Mouse (Mus musculus) MEL (cell line): ENCODE results near the gene Med1. TPM values are rescaled to one million over a fixed set of nuclear protein-coding genes. Genes with fewer than 3 reads are reported as not detected.

Source experiments
- DNase-seq: peaks from one replicate; pipeline ENCODE4 v3.0.0; 2011; ENCODE audit warnings: low read depth, low spot score
- H3K27ac ChIP-seq: 2 replicates; pipeline ENCODE4 v1.5.1; 2012; ENCODE audit warnings: low read depth, mild to moderate bottlenecking, control low read depth, low read length, moderate library complexity; ENCODE audit not compliant: control insufficient read depth
- H3K27me3 ChIP-seq, 2 experiments: fragments of 150-350 bp in 1 of 2; sonication (generic) in 1 of 2; 2 replicates each; pipeline ENCODE4 v1.6.1; 2012; ENCODE audit warnings: low read length in 2 of 2, mild to moderate bottlenecking in 2 of 2, improper control_type of control experiment in 1 of 2, moderate library complexity in 1 of 2; ENCODE audit not compliant: insufficient read depth in 2 of 2, control insufficient read depth in 1 of 2
- H3K36me3 ChIP-seq, 2 experiments: 2 replicates each; pipeline ENCODE4 v1.6.1; 2012 to 2014; ENCODE audit warnings: low read length in 2 of 2, improper control_type of control experiment in 1 of 2, inconsistent platforms in 1 of 2, mild to moderate bottlenecking in 1 of 2; ENCODE audit not compliant: insufficient read depth in 2 of 2, control insufficient read depth in 1 of 2
- H3K4me1 ChIP-seq, 2 experiments: fragments of 150-350 bp in 1 of 2; sonication (generic) in 1 of 2; 2 replicates each; pipeline ENCODE4 v1.6.1; 2012; ENCODE audit warnings: low read length in 2 of 2, improper control_type of control experiment in 1 of 2, mild to moderate bottlenecking in 1 of 2; ENCODE audit not compliant: insufficient read depth in 2 of 2, control insufficient read depth in 1 of 2
- H3K4me3 ChIP-seq, 2 experiments: fragments of 150-350 bp in 1 of 2; sonication (generic) in 1 of 2; 2 replicates each; pipeline ENCODE4 v1.5.1; 2012; ENCODE audit warnings: low read depth in 2 of 2, low read length in 2 of 2, mild to moderate bottlenecking in 2 of 2, moderate library complexity in 2 of 2, control low read depth in 1 of 2, improper control_type of control experiment in 1 of 2; ENCODE audit not compliant: control insufficient read depth in 1 of 2, insufficient read depth in 1 of 2
- H3K79me2 ChIP-seq: 2 replicates; pipeline ENCODE4 v1.6.1; 2012; ENCODE audit warnings: mild to moderate bottlenecking, low read length, moderate library complexity; ENCODE audit not compliant: control insufficient read depth, poor library complexity, insufficient read depth
- H3K9ac ChIP-seq: 2 replicates; pipeline ENCODE4 v1.6.1; 2012; ENCODE audit warnings: low read depth, mild to moderate bottlenecking, control low read depth, low read length, moderate library complexity; ENCODE audit not compliant: control insufficient read depth, poor library complexity, severe bottlenecking
- H3K9me3 ChIP-seq: fragments of 150-350 bp; sonication (generic); replicated peaks from 2 replicates; pipeline ENCODE4 v1.6.1; 2012; ENCODE audit warnings: mild to moderate bottlenecking, low read length, improper control_type of control experiment, moderate library complexity; ENCODE audit not compliant: insufficient read depth
- BHLHE40 ChIP-seq: IDR thresholded peaks from 2 replicates; pipeline ENCODE4 v1.6.1; 2012; ENCODE audit warnings: low read depth, mild to moderate bottlenecking, inconsistent platforms, low read length, improper control_type of control experiment, borderline replicate concordance
- CHD1 ChIP-seq: IDR thresholded peaks from 2 replicates; pipeline ENCODE4 v1.6.1; 2012; ENCODE audit warnings: low read depth, mild to moderate bottlenecking, inconsistent platforms, low read length, improper control_type of control experiment
- CHD2 ChIP-seq: IDR thresholded peaks from 2 replicates; pipeline ENCODE4 v1.6.1; 2011; ENCODE audit warnings: low read length, improper control_type of control experiment
- CTCF ChIP-seq, 3 experiments: IDR thresholded peaks in 2 of 3; conservative IDR thresholded peaks in 1 of 3; 2 replicates each; pipeline ENCODE4 v1.5.1; 2011 to 2012; ENCODE audit warnings: low read length in 3 of 3, low read depth in 2 of 3, mild to moderate bottlenecking in 2 of 3, improper control_type of control experiment in 1 of 3, inconsistent platforms in 1 of 3, mixed read lengths in 1 of 3, moderate library complexity in 1 of 3; ENCODE audit not compliant: control insufficient read depth in 1 of 3, insufficient read depth in 1 of 3, poor library complexity in 1 of 3, severe bottlenecking in 1 of 3
- ELF1 ChIP-seq: IDR thresholded peaks from 2 replicates; pipeline ENCODE4 v1.6.1; 2014; ENCODE audit warnings: low read depth, mild to moderate bottlenecking, inconsistent platforms, low read length, improper control_type of control experiment, moderate library complexity
- EP300 ChIP-seq, 2 experiments: IDR thresholded peaks; 2 replicates each; pipeline ENCODE4 v1.6.1; 2011; ENCODE audit warnings: improper control_type of control experiment in 2 of 2, low read length in 2 of 2, low read depth in 1 of 2, mild to moderate bottlenecking in 1 of 2
- ETS1 ChIP-seq: IDR thresholded peaks from 2 replicates; pipeline ENCODE4 v1.6.1; 2012; ENCODE audit warnings: low read depth, mild to moderate bottlenecking, inconsistent platforms, low read length, improper control_type of control experiment, moderate library complexity
- GABPA ChIP-seq: IDR thresholded peaks from 2 replicates; pipeline ENCODE4 v1.6.1; 2012; ENCODE audit warnings: low read depth, mild to moderate bottlenecking, inconsistent platforms, low read length, improper control_type of control experiment, moderate library complexity
- GATA1 ChIP-seq: IDR thresholded peaks from 2 replicates; pipeline ENCODE4 v1.6.1; 2011; ENCODE audit warnings: low read depth, low read length, improper control_type of control experiment
- HCFC1 ChIP-seq: IDR thresholded peaks from 2 replicates; pipeline ENCODE4 v1.6.1; 2012; ENCODE audit warnings: low read depth, mild to moderate bottlenecking, inconsistent platforms, low read length, improper control_type of control experiment, moderate library complexity
- JUND ChIP-seq: IDR thresholded peaks from 2 replicates; pipeline ENCODE4 v1.6.1; 2011; ENCODE audit warnings: low read depth, mild to moderate bottlenecking, improper control_type of control experiment, low read length
- KAT2A ChIP-seq: conservative IDR thresholded peaks from 2 replicates; pipeline ENCODE4 v1.6.1; 2012; ENCODE audit warnings: low read depth, low read length, improper control_type of control experiment, inconsistent platforms
- MAFK ChIP-seq: IDR thresholded peaks from 2 replicates; pipeline ENCODE4 v1.6.1; 2011; ENCODE audit warnings: low read depth, mild to moderate bottlenecking, low read length, improper control_type of control experiment, borderline replicate concordance
- MAX ChIP-seq: IDR thresholded peaks from 2 replicates; pipeline ENCODE4 v1.6.1; 2011; ENCODE audit warnings: low read length, improper control_type of control experiment
- MAZ ChIP-seq: IDR thresholded peaks from 2 replicates; pipeline ENCODE4 v1.6.1; 2012; ENCODE audit warnings: low read depth, mild to moderate bottlenecking, inconsistent platforms, low read length, improper control_type of control experiment
- MEF2A ChIP-seq: IDR thresholded peaks from 2 replicates; pipeline ENCODE4 v1.6.1; 2014; ENCODE audit warnings: low read depth, mild to moderate bottlenecking, inconsistent platforms, low read length, improper control_type of control experiment; ENCODE audit not compliant: poor library complexity, insufficient replicate concordance, severe bottlenecking; ENCODE audit errors: extremely low read depth
- MXI1 ChIP-seq: IDR thresholded peaks from 2 replicates; pipeline ENCODE4 v1.6.1; 2011; ENCODE audit warnings: mild to moderate bottlenecking, low read depth, low read length, improper control_type of control experiment
- MYB ChIP-seq: IDR thresholded peaks from 2 replicates; pipeline ENCODE4 v1.6.1; 2011; ENCODE audit warnings: mild to moderate bottlenecking, low read depth, low read length, improper control_type of control experiment
- MYC ChIP-seq: IDR thresholded peaks from 2 replicates; pipeline ENCODE4 v1.6.1; 2011; ENCODE audit warnings: low read depth, mild to moderate bottlenecking, low read length, improper control_type of control experiment, moderate library complexity
- NELFE ChIP-seq: IDR thresholded peaks from 2 replicates; pipeline ENCODE4 v1.6.1; 2011; ENCODE audit warnings: low read depth, low read length, improper control_type of control experiment
- NRF1 ChIP-seq: IDR thresholded peaks from 2 replicates; pipeline ENCODE4 v1.6.1; 2014; ENCODE audit warnings: low read depth, mild to moderate bottlenecking, inconsistent platforms, low read length, improper control_type of control experiment, moderate library complexity; ENCODE audit not compliant: poor library complexity, insufficient read depth, severe bottlenecking
- POLR2A ChIP-seq, 2 experiments: IDR thresholded peaks; 2 replicates each; pipeline ENCODE4 v1.6.1; 2011 to 2012; ENCODE audit warnings: low read length in 2 of 2, mild to moderate bottlenecking in 2 of 2, control low read depth in 1 of 2, improper control_type of control experiment in 1 of 2, low read depth in 1 of 2, moderate library complexity in 1 of 2; ENCODE audit not compliant: control insufficient read depth in 1 of 2, insufficient read depth in 1 of 2, poor library complexity in 1 of 2
- POLR2AphosphoS2 ChIP-seq: IDR thresholded peaks from 2 replicates; pipeline ENCODE4 v1.6.1; 2011; ENCODE audit warnings: low read length, improper control_type of control experiment
- POLR2AphosphoS5 ChIP-seq: IDR thresholded peaks from 2 replicates; pipeline ENCODE4 v1.6.1; 2012; ENCODE audit warnings: low read depth, borderline replicate concordance, mild to moderate bottlenecking, inconsistent platforms, low read length, moderate library complexity, mixed read lengths
- RAD21 ChIP-seq: IDR thresholded peaks from 2 replicates; pipeline ENCODE4 v1.6.1; 2011; ENCODE audit warnings: mild to moderate bottlenecking, low read depth, low read length, improper control_type of control experiment
- RCOR1 ChIP-seq: IDR thresholded peaks from 2 replicates; pipeline ENCODE4 v1.6.1; 2012; ENCODE audit warnings: low read depth, mild to moderate bottlenecking, inconsistent platforms, low read length, improper control_type of control experiment
- SIN3A ChIP-seq: IDR thresholded peaks from 2 replicates; pipeline ENCODE4 v1.6.1; 2012; ENCODE audit warnings: low read length, improper control_type of control experiment, inconsistent platforms
- SMC3 ChIP-seq: IDR thresholded peaks from 2 replicates; pipeline ENCODE4 v1.6.1; 2011; ENCODE audit warnings: low read depth, low read length, improper control_type of control experiment
- TAL1 ChIP-seq: IDR thresholded peaks from 2 replicates; pipeline ENCODE4 v1.6.1; 2012; ENCODE audit warnings: mild to moderate bottlenecking, inconsistent platforms, low read length, moderate library complexity, mixed read lengths
- TBP ChIP-seq: IDR thresholded peaks from 2 replicates; pipeline ENCODE4 v1.8.0; 2011; ENCODE audit warnings: low read depth, low read length, improper control_type of control experiment
- TCF12 ChIP-seq: IDR thresholded peaks from 2 replicates; pipeline ENCODE4 v1.6.1; 2014; ENCODE audit warnings: low read depth, mild to moderate bottlenecking, inconsistent platforms, low read length, improper control_type of control experiment, moderate library complexity
- USF1 ChIP-seq: IDR thresholded peaks from 2 replicates; pipeline ENCODE4 v1.6.1; 2014; ENCODE audit warnings: low read depth, mild to moderate bottlenecking, inconsistent platforms, low read length, improper control_type of control experiment, moderate library complexity
- USF2 ChIP-seq, 2 experiments: IDR thresholded peaks; 2 replicates each; pipeline ENCODE4 v1.6.1; 2011 to 2012; ENCODE audit warnings: improper control_type of control experiment in 2 of 2, low read length in 2 of 2, borderline replicate concordance in 1 of 2, inconsistent platforms in 1 of 2, low read depth in 1 of 2, mild to moderate bottlenecking in 1 of 2; ENCODE audit not compliant: insufficient read depth in 1 of 2
- ZC3H11A ChIP-seq: IDR thresholded peaks from 2 replicates; pipeline ENCODE4 v1.6.1; 2012; ENCODE audit warnings: low read depth, mild to moderate bottlenecking, inconsistent platforms, low read length, improper control_type of control experiment
- ZKSCAN1 ChIP-seq: IDR thresholded peaks from 2 replicates; pipeline ENCODE4 v1.6.1; 2012; ENCODE audit warnings: low read depth, mild to moderate bottlenecking, inconsistent platforms, low read length, improper control_type of control experiment, moderate library complexity
- ZMIZ1 ChIP-seq: IDR thresholded peaks from 2 replicates; pipeline ENCODE4 v1.6.1; 2012; ENCODE audit warnings: low read depth, mild to moderate bottlenecking, inconsistent platforms, low read length, improper control_type of control experiment, moderate library complexity
- ZNF384 ChIP-seq: IDR thresholded peaks from 2 replicates; pipeline ENCODE4 v1.6.1; 2012; ENCODE audit warnings: low read depth, mild to moderate bottlenecking, inconsistent platforms, low read length, improper control_type of control experiment
- polyA plus RNA-seq, 2 experiments: library from polyadenylated mRNA; stranded (reverse) in 1 of 2; unstranded in 1 of 2; fragments of >175 nt in 1 of 2; fragments of >200 nt in 1 of 2; gene quantifications; 2 replicates each; pipeline versions ENCODE4 v1.2.1 to v1.2.4; 2012; ENCODE audit warnings: low replicate concordance in 2 of 2, low read depth in 1 of 2; ENCODE audit not compliant: insufficient read length in 2 of 2, insufficient read depth in 1 of 2, missing spikeins in 1 of 2
- total RNA-seq: library from RNA; depleted of rRNA; stranded (reverse); fragments of 300-350 nt; gene quantifications from 2 replicates; pipeline ENCODE4 v1.2.3, GENCODE M21; 2012

The Med1 gene
- total and polyA plus RNA-seq, 3 experiments, result 39.9 to 122 (median 58.6) TPM

- H3K4me3 ChIP-seq, result peak overlapping the region; percentile 82 to 97
- H3K27me3 ChIP-seq, result no peaks in the 10 kb centered on the region
- H3K36me3 ChIP-seq, result peaks cover 0 to 11% of the 10 kb centered on the region in 2 experiments; a peak in 2 of 4 replicates
- peaks cover 16% of the 10 kb centered on the region for H3K79me2 ChIP-seq
- peak overlapping the region; percentile 87 for H3K27ac ChIP-seq
- H3K4me1 ChIP-seq, result peaks cover 0 to 8% of the 10 kb centered on the region in 2 experiments; a peak in 3 of 4 replicates
- H3K9ac ChIP-seq, result peak overlapping the region; percentile 93
- DNase-seq, result peak; percentile 95
- no peaks in the 10 kb centered on the region for H3K9me3 ChIP-seq
- TF ChIP-seq MXI1 (peak; percentile 11; the same call in 1 of the 2 replicates), SIN3A (peak; percentile 83; the same call in 1 of the 2 replicates), NELFE (peak; percentile 83), MYC (no peak), RAD21 (no peak), NRF1 (peak; percentile 47; the same call in 1 of the 2 replicates), GATA1 (no peak), ELF1 (peak; percentile 28; the same call in 1 of the 2 replicates), TCF12 (peak; percentile 25; the same call in 1 of the 2 replicates), JUND (no peak), USF2 (IDR thresholded peaks at IDR 0.05; ENCODE audit: borderline replicate concordance in 1 of 2, insufficient read depth in 1 of 2, low read depth in 1 of 2, low read length in 2 of 2) (no peak), ZNF384 (no peak), KAT2A (no peak; the same call in 1 of the 2 replicates), MEF2A (no peak), MYB (0 out of 2 replicates have a peak, but pooled peaks have one; percentile 37), RCOR1 (no peak), TAL1 (no peak), MAFK (no peak), ZMIZ1 (0 out of 2 replicates have a peak, but pooled peaks have one; percentile 81), POLR2A (IDR thresholded peaks at IDR 0.05; ENCODE audit: control insufficient read depth in 1 of 2, insufficient read depth in 1 of 2, low read depth in 1 of 2, low read length in 2 of 2, poor library complexity in 1 of 2) (peak; percentile 70 to 85; a peak in 2 of 4 replicates), MAX (peak; percentile 40), TBP (0 out of 2 replicates have a peak, but pooled peaks have one; percentile 50), BHLHE40 (no peak), USF1 (peak; percentile 27), CHD1 (no peak), ETS1 (peak; percentile 62; the same call in 1 of the 2 replicates), CHD2 (peak; percentile 90), GABPA (no peak), SMC3 (no peak), POLR2AphosphoS2 (peak; percentile 55; the same call in 1 of the 2 replicates), ZKSCAN1 (peak; percentile 62; the same call in 1 of the 2 replicates), POLR2AphosphoS5 (no peak), CTCF (IDR thresholded peaks at IDR 0.05 in 2 of 3, conservative IDR thresholded peaks at IDR 0.05 in 1 of 3; ENCODE audit: control insufficient read depth in 1 of 3, insufficient read depth in 1 of 3, low read depth in 2 of 3, low read length in 3 of 3, poor library complexity in 1 of 3, severe bottlenecking in 1 of 3) (no peak), MAZ (peak; percentile 87), HCFC1 (peak; percentile 83), EP300 (IDR thresholded peaks at IDR 0.05; ENCODE audit: low read depth in 1 of 2, low read length in 2 of 2) (0 out of 4 replicates have a peak, but pooled peaks of 1 of the 2 experiments have one; percentile 6), ZC3H11A (no peak)
These were observed 43.8 kb downstream of the Med1 start for GRCm38 (mm10) chr11:98149304-98149750.
